ENCODE assay signal across 13 mouse cellular contexts in the genomic region with DNA sequence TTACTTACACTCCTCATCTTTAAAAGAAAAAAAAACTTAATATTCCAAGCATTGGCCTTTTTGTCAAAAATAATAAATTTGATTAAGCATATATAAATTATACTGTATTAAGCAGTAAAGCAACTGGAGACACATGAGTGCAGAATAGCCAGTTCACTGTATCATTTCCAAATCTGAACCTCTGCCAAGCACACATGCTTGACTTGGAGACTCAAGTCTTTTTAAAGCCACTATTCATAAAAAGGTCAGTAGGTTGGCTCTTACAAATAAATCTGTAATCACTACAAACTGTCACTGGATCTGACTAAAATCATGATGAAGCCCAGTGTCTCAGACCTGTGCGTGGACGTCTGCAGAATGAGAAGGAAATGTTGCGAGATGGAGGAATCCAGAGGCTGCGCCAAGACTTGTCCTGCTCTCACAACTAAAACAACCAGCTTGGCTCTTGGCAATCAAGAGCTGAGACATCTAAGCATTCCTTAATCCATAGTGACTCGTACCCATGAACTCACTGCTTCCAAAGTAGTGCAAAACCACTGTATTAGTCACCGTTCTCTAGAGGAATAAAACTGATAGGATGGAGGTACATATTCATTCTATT.
DNase-seq lines count a peak whose midpoint lies in the region; ATAC-seq and TF ChIP-seq lines count a peak whose summit lies in the region.
"Had no signal": no experiment of that assay in that cellular context is flagged by ENCODE, and none has a peak within 500 bp of the region (broad histone marks: within the 10 kb centered on the region; RNA-seq: fewer than 3 reads in every experiment).

No protein-coding gene starts in this region.

- H3K9me3 ChIP-seq in limb, embryonic 14.5 days (ENCODE audit: control insufficient read depth, low read length) = no peaks in the 10 kb centered on the region
- no peaks in the 10 kb centered on the region for H3K9me3 ChIP-seq in limb, embryonic 10.5 days (replicated peaks)
- H3K9me3 ChIP-seq: hindbrain, embryonic 15.5 days; liver, embryonic 15.5 days had no signal

- no peak for TF ChIP-seq CTCF in brain, embryonic 14.5 days (IDR thresholded peaks at IDR 0.05; ENCODE audit: borderline replicate concordance, extremely low read depth, insufficient read depth, insufficient read length)
- no peak for TF ChIP-seq CTCF in gastrocnemius, adult 2 months (IDR thresholded peaks at IDR 0.05)

- peak; percentile 30 for ATAC-seq in limb, embryonic 14.5 days (ENCODE audit: low FRiP score, low read depth)
- ATAC-seq: forebrain, embryonic 14.5 days had no signal

- H3K36me3 ChIP-seq in limb, embryonic 14.5 days (ENCODE audit: control insufficient read depth, insufficient read depth, low read length) = no peaks in the 10 kb centered on the region
- no peaks in the 10 kb centered on the region for H3K36me3 ChIP-seq in limb, embryonic 10.5 days
- H3K36me3 ChIP-seq: hindbrain, embryonic 15.5 days; liver, embryonic 15.5 days had no signal

- 51% methylated on average over 6 of the region's 6 CpGs for WGBS in limb, embryonic 14.5 days
- 85% methylated on average over 6 of the region's 6 CpGs for WGBS in limb, embryonic 10.5 days

- H3K4me2 ChIP-seq in limb, embryonic 14.5 days (replicated peaks; ENCODE audit: low read depth, low read length, severe bottlenecking) = no peak overlapping the region
- H3K4me2 ChIP-seq: hindbrain, embryonic 15.5 days; liver, embryonic 15.5 days had no signal

- H3K27ac ChIP-seq in limb, embryonic 14.5 days (replicated peaks; ENCODE audit: low read depth, low read length) = no peak overlapping the region
- no peak overlapping the region for H3K27ac ChIP-seq in limb, embryonic 10.5 days
- no peak overlapping the region for H3K27ac ChIP-seq in gastrocnemius, adult 2 months
- H3K27ac ChIP-seq: hindbrain, embryonic 15.5 days; liver, embryonic 15.5 days had no signal

- no peak overlapping the region for H3K9ac ChIP-seq in limb, embryonic 14.5 days (ENCODE audit: low read depth, low read length, severe bottlenecking)
- H3K9ac ChIP-seq: hindbrain, embryonic 15.5 days; liver, embryonic 15.5 days had no signal

- no peaks in the 10 kb centered on the region for H3K4me1 ChIP-seq in limb, embryonic 14.5 days (ENCODE audit: control insufficient read depth, insufficient read depth, low read length)
- peaks cover under 1% of the 10 kb centered on the region; the same call in 1 of the 2 replicates for H3K4me1 ChIP-seq in limb, embryonic 10.5 days
- H3K4me1 ChIP-seq: hindbrain, embryonic 15.5 days; liver, embryonic 15.5 days had no signal

- H3K27me3 ChIP-seq in limb, embryonic 14.5 days (ENCODE audit: control insufficient read depth, insufficient read depth, low read length) = no peaks in the 10 kb centered on the region
- no peaks in the 10 kb centered on the region for H3K27me3 ChIP-seq in limb, embryonic 10.5 days (ENCODE audit: low read depth, poor library complexity, severe bottlenecking)
- H3K27me3 ChIP-seq: hindbrain, embryonic 15.5 days; liver, embryonic 15.5 days had no signal

- intact Hi-C loops in gastrocnemius, adult 2 months (cut with DNase I) = no loop called here

- peak; percentile 74 for DNase-seq in limb, embryonic 14.5 days (ENCODE audit: low spot score)
- no peak for DNase-seq in limb, embryonic 10.5 days (ENCODE audit: low spot score)
- DNase-seq in Muller cell, postnatal 12 days (ENCODE audit: inconsistent ontology term) = peak; percentile 79
- DNase-seq in brain, embryonic 14.5 days (ENCODE audit: low read depth) = peak; percentile 8
- DNase-seq in kidney, postnatal 4 days = peak; percentile 23 to 42
- no peak for DNase-seq in gastrocnemius, adult 2 months
- no peak for DNase-seq in cerebellum, postnatal 10 days
- DNase-seq in adrenal gland, postnatal 4 days (ENCODE audit: low spot score in 2 of 2) = no peak
- DNase-seq: heart, adult 11 months; thymus, postnatal 4 days had no signal

- TF ChIP-seq POLR2A in limb, embryonic 14.5 days (IDR thresholded peaks at IDR 0.05; ENCODE audit: borderline replicate concordance, extremely low read depth, insufficient read depth, insufficient read length) = no peak
- TF ChIP-seq POLR2A in brain, embryonic 14.5 days (IDR thresholded peaks at IDR 0.05; ENCODE audit: borderline replicate concordance, extremely low read depth, insufficient read depth, insufficient read length, poor library complexity, severe bottlenecking) = no peak

- no peak overlapping the region for H3K4me3 ChIP-seq in limb, embryonic 14.5 days (replicated peaks; ENCODE audit: low read length)
- no peak overlapping the region for H3K4me3 ChIP-seq in limb, embryonic 10.5 days
- H3K4me3 ChIP-seq in gastrocnemius, adult 2 months = no peak overlapping the region
- H3K4me3 ChIP-seq: hindbrain, embryonic 15.5 days; liver, embryonic 15.5 days had no signal

Comparison
In these comparisons a context has a peak if more than half of its experiments do, and no peak if none do; other contexts are left out.
1. DNase-seq: peak in limb, embryonic 14.5 days (single experiment), Muller cell, postnatal 12 days (single experiment), brain, embryonic 14.5 days (single experiment) and kidney, postnatal 4 days (2 of 2); none in limb, embryonic 10.5 days (single experiment), gastrocnemius, adult 2 months (single experiment), cerebellum, postnatal 10 days (0 of 2) and adrenal gland, postnatal 4 days (0 of 2).